Mouse (Mus musculus) thymus, adult 2 months (tissue): ENCODE data around the gene Mosmo. TPM values are rescaled to one million over a fixed set of nuclear protein-coding genes. Genes with fewer than 3 reads are reported as not detected.

ENCODE experiments used
- DNase-seq: peaks from one replicate; pipeline ENCODE4 v3.0.0; 2021
- H3K27ac ChIP-seq: fragments of 200-500 bp; 2 replicates; pipeline ENCODE4 v1.5.1; 2012; ENCODE audit warnings: low read length, control low read depth; ENCODE audit not compliant: control insufficient read depth, insufficient read depth
- H3K27me3 ChIP-seq: fragments of 200-500 bp; 2 replicates; pipeline ENCODE4 v1.6.1; 2012; ENCODE audit warnings: mild to moderate bottlenecking, low read length, moderate library complexity, mixed read lengths; ENCODE audit not compliant: control insufficient read depth, insufficient read depth
- H3K36me3 ChIP-seq: fragments of 200-500 bp; 2 replicates; pipeline ENCODE4 v1.6.1; 2012; ENCODE audit warnings: mild to moderate bottlenecking, low read length, moderate library complexity; ENCODE audit not compliant: control insufficient read depth, insufficient read depth
- H3K4me1 ChIP-seq: fragments of 200-500 bp; replicated peaks from 2 replicates; pipeline ENCODE4 v1.6.1; 2012; ENCODE audit warnings: low read length; ENCODE audit not compliant: control insufficient read depth, insufficient read depth
- H3K4me3 ChIP-seq: fragments of 200-500 bp; 2 replicates; pipeline ENCODE4 v1.5.1; 2012; ENCODE audit warnings: mild to moderate bottlenecking, low read length, control low read depth, moderate library complexity; ENCODE audit not compliant: control insufficient read depth, insufficient read depth
- CTCF ChIP-seq: fragments of 200-500 bp; IDR thresholded peaks from 2 replicates; pipeline ENCODE4 v1.5.1; 2012; ENCODE audit warnings: mild to moderate bottlenecking, control low read depth, low read length, moderate library complexity, borderline replicate concordance; ENCODE audit not compliant: control insufficient read depth, poor library complexity, insufficient read depth; ENCODE audit errors: extremely low read depth
- POLR2A ChIP-seq: fragments of 200-500 bp; IDR thresholded peaks from 2 replicates; pipeline ENCODE4 v1.6.1; 2012; ENCODE audit warnings: mild to moderate bottlenecking, low read length, control low read depth, moderate library complexity; ENCODE audit not compliant: control insufficient read depth, poor library complexity, insufficient read depth; ENCODE audit errors: extremely low read depth
- WGBS: fragments of 180-500 bp; shearing (Covaris S2); methylation state at CpG from one replicate; pipeline ENCODE4 v1.1.7; 2018; 5-methylcytosine and 5-hydroxymethylcytosine counted together
- polyA plus RNA-seq: library from polyadenylated mRNA; depleted of rRNA; stranded (reverse); fragments of >200 nt; gene quantifications from 2 replicates; pipeline ENCODE4 v1.2.3, GENCODE M21; 2012

The Mosmo gene
- polyA plus RNA-seq, 1 experiment = 29.8 TPM

- no peak for DNase-seq
- 91% methylated on average over 2 of the region's 2 CpGs for WGBS
- Histone ChIP-seq H3K4me1 (no peaks in the 10 kb centered on the region; the same call in 1 of the 2 replicates), H3K36me3 (no peaks in the 10 kb centered on the region), H3K4me3 (no peak overlapping the region), H3K27ac (no peak overlapping the region), H3K27me3 (no peaks in the 10 kb centered on the region)
- no peak for TF ChIP-seq CTCF
- TF ChIP-seq POLR2A = no peak
These were observed 7.3 kb downstream of the Mosmo start for GRCm38 (mm10) chr7:120684731-120685161.

GRCm38 (mm10) chr7:120685227-120685626 lies 7.8 kb downstream of the Mosmo start:
- no peak overlapping the region for H3K4me3 ChIP-seq
- H3K27me3 ChIP-seq = no peaks in the 10 kb centered on the region
- no peaks in the 10 kb centered on the region for H3K36me3 ChIP-seq
- 95% methylated on average over 6 of the region's 6 CpGs for WGBS
- DNase-seq = no peak
- no peaks in the 10 kb centered on the region; the same call in 1 of the 2 replicates for H3K4me1 ChIP-seq
- TF ChIP-seq CTCF (no peak), POLR2A (no peak)
- H3K27ac ChIP-seq = no peak overlapping the region

GRCm38 (mm10) chr7:120690634-120691033 lies 13.2 kb downstream of the Mosmo start:
- no peak for TF ChIP-seq CTCF
- TF ChIP-seq POLR2A = no peak
- peak; percentile 35 for DNase-seq
- H3K4me1 ChIP-seq = peaks cover 9% of the 10 kb centered on the region
- no peak overlapping the region for H3K27ac ChIP-seq
- H3K27me3 ChIP-seq = no peaks in the 10 kb centered on the region
- WGBS = 89% methylated on average over 4 of the region's 4 CpGs
- H3K36me3 ChIP-seq = no peaks in the 10 kb centered on the region
- no peak overlapping the region for H3K4me3 ChIP-seq

- Histone ChIP-seq H3K4me3 (no peak overlapping the region), H3K4me1 (peaks cover 12% of the 10 kb centered on the region), H3K36me3 (no peaks in the 10 kb centered on the region), H3K27me3 (no peaks in the 10 kb centered on the region), H3K27ac (peak overlapping the region; percentile 5; the same call in 1 of the 2 replicates)
- no peak for TF ChIP-seq POLR2A
- TF ChIP-seq CTCF = no peak
- peak; percentile 18 for DNase-seq
- WGBS = 27% methylated on average over 5 of the region's 5 CpGs
These were observed 16.5 kb downstream of the Mosmo start for GRCm38 (mm10) chr7:120693831-120694375.

- Histone ChIP-seq H3K4me1 (peaks cover 16% of the 10 kb centered on the region), H3K4me3 (no peak overlapping the region), H3K27ac (no peak overlapping the region), H3K27me3 (no peaks in the 10 kb centered on the region), H3K36me3 (no peaks in the 10 kb centered on the region)
- no peak for TF ChIP-seq CTCF
- no peak for TF ChIP-seq POLR2A
- WGBS = 73% methylated on average over 6 of the region's 6 CpGs
- DNase-seq = no peak
These were observed 17.8 kb downstream of the Mosmo start for GRCm38 (mm10) chr7:120695196-120695595.

- no peak for TF ChIP-seq POLR2A
- no peak for TF ChIP-seq CTCF
- Histone ChIP-seq H3K4me1 (peaks cover 16% of the 10 kb centered on the region), H3K36me3 (no peaks in the 10 kb centered on the region), H3K27me3 (no peaks in the 10 kb centered on the region), H3K27ac (no peak overlapping the region), H3K4me3 (no peak overlapping the region)
- DNase-seq = no peak
- 35% methylated on average over 1 of the region's 1 CpGs for WGBS
These were observed 18.2 kb downstream of the Mosmo start for GRCm38 (mm10) chr7:120695641-120696040.

GRCm38 (mm10) chr7:120696331-120696730 lies 18.9 kb downstream of the Mosmo start:
- Histone ChIP-seq H3K27ac (no peak overlapping the region), H3K27me3 (no peaks in the 10 kb centered on the region), H3K36me3 (no peaks in the 10 kb centered on the region), H3K4me1 (peaks cover 16% of the 10 kb centered on the region), H3K4me3 (no peak overlapping the region)
- DNase-seq = no peak
- 96% methylated on average over 2 of the region's 2 CpGs for WGBS
- TF ChIP-seq CTCF (no peak), POLR2A (no peak)
